Mouse (Mus musculus): Measurements from ENCODE around the gene Foxn1. TPM values are rescaled to one million over a fixed set of nuclear protein-coding genes. Genes with fewer than 3 reads are reported as not detected.
A peak's percentile ranks its signal among the peaks of the same experiment; 100 is the strongest.

Foxn1 gene
- total RNA-seq, 2 experiments from 2014 or later: not detected

GRCm38 (mm10) chr11:78341702-78342101, 44.7 kb downstream of the Foxn1 start:
- intact Hi-C loops (cut with DNase I): no loop called here
- no peak overlapping the region for H3K27ac ChIP-seq
- no peak for DNase-seq (ENCODE audit: extremely low spot score in 1 of 2, low spot score in 2 of 2)
- no peak for TF ChIP-seq CTCF (IDR thresholded peaks at IDR 0.05)
- no peak overlapping the region for H3K4me3 ChIP-seq

- no peak for DNase-seq (ENCODE audit: extremely low spot score in 1 of 2, low spot score in 2 of 2)
- intact Hi-C loops (cut with DNase I): no loop called here
- TF ChIP-seq CTCF (IDR thresholded peaks at IDR 0.05): no peak
- Histone ChIP-seq H3K4me3 (no peak overlapping the region), H3K27ac (no peak overlapping the region)
These were observed 49.3 kb downstream of the Foxn1 start for GRCm38 (mm10) chr11:78337040-78337439.

- Histone ChIP-seq H3K27ac (no peak overlapping the region), H3K4me3 (no peak overlapping the region)
- DNase-seq (ENCODE audit: extremely low spot score in 1 of 2, low spot score in 2 of 2): no peak
- intact Hi-C loops (cut with DNase I): no loop called here
- no peak for TF ChIP-seq CTCF (IDR thresholded peaks at IDR 0.05)
These were observed 52.4 kb downstream of the Foxn1 start for GRCm38 (mm10) chr11:78333992-78334391.

GRCm38 (mm10) chr11:78332676-78333075, 53.7 kb downstream of the Foxn1 start:
- H3K27ac ChIP-seq: no peak overlapping the region
- no peak overlapping the region for H3K4me3 ChIP-seq
- TF ChIP-seq CTCF (IDR thresholded peaks at IDR 0.05): no peak
- intact Hi-C loops (cut with DNase I): no loop called here
- no peak for DNase-seq (ENCODE audit: extremely low spot score in 1 of 2, low spot score in 2 of 2)

- Histone ChIP-seq H3K27ac (peak overlapping the region; percentile 78), H3K4me3 (peak overlapping the region; percentile 68)
- DNase-seq (ENCODE audit: extremely low spot score in 1 of 2, low spot score in 2 of 2): no peak
- no peak for TF ChIP-seq CTCF (IDR thresholded peaks at IDR 0.05)
- intact Hi-C loops (cut with DNase I): loop anchor here (5.0 kb wide), 1 partner anchor 66 kb away; the partner anchor contains the start of gene 2610507B11Rik
These were observed 57.8 kb downstream of the Foxn1 start for GRCm38 (mm10) chr11:78328512-78329056.

GRCm38 (mm10) chr11:78327634-78328511, 58.5 kb downstream of the Foxn1 start, which contains the start of gene Pigs:
Pigs (plus strand) TSS chr11:78328415.
- Histone ChIP-seq H3K27ac (peak within 1 kb of the TSS; percentile 80), H3K4me3 (peak within 1 kb of the TSS; percentile 68)
- TF ChIP-seq CTCF (IDR thresholded peaks at IDR 0.05): peak; percentile 8
- DNase-seq (ENCODE audit: extremely low spot score in 1 of 2, low spot score in 2 of 2): peak; percentile 93 to 94
- intact Hi-C loops (cut with DNase I): loop anchor here (5.0 kb wide), 1 partner anchor 66 kb away; the partner anchor contains the start of gene 2610507B11Rik

GRCm38 (mm10) chr11:78327215-78327614, 59.1 kb downstream of the Foxn1 start:
- Histone ChIP-seq H3K27ac (no peak overlapping the region), H3K4me3 (no peak overlapping the region)
- DNase-seq (ENCODE audit: extremely low spot score in 1 of 2, low spot score in 2 of 2): no peak
- intact Hi-C loops (cut with DNase I): loop anchor here (5.0 kb wide), 1 partner anchor 65 kb away; the partner anchor contains the start of gene 2610507B11Rik
- no peak for TF ChIP-seq CTCF (IDR thresholded peaks at IDR 0.05)

GRCm38 (mm10) chr11:78324965-78325364, 61.4 kb downstream of the Foxn1 start:
- intact Hi-C loops (cut with DNase I): loop anchor here (5.0 kb wide), 1 partner anchor 63 kb away; the partner anchor contains the start of gene 2610507B11Rik
- TF ChIP-seq CTCF (IDR thresholded peaks at IDR 0.05): no peak; the same call in none of the 2 replicates
- H3K4me3 ChIP-seq: peak overlapping the region; percentile 49
- no peak for DNase-seq (ENCODE audit: extremely low spot score in 1 of 2, low spot score in 2 of 2)
- no peak overlapping the region; the same call in 1 of the 2 replicates for H3K27ac ChIP-seq

GRCm38 (mm10) chr11:78324000-78324785, 62.2 kb downstream of the Foxn1 start:
- intact Hi-C loops (cut with DNase I): no loop called here
- no peak for DNase-seq (ENCODE audit: extremely low spot score in 1 of 2, low spot score in 2 of 2)
- TF ChIP-seq CTCF (IDR thresholded peaks at IDR 0.05): no peak
- Histone ChIP-seq H3K4me3 (peak overlapping the region; percentile 49), H3K27ac (peak overlapping the region; percentile 47; the same call in 1 of the 2 replicates)

- TF ChIP-seq CTCF (IDR thresholded peaks at IDR 0.05): no peak
- intact Hi-C loops (cut with DNase I): no loop called here
- DNase-seq (ENCODE audit: extremely low spot score in 1 of 2, low spot score in 2 of 2): peak; percentile 69 to 75
- Histone ChIP-seq H3K4me3 (peak within 1 kb of the TSS; percentile 49), H3K27ac (peak within 1 kb of the TSS; percentile 66)
These were observed 63.5 kb downstream of the Foxn1 start, which contains the start of gene Aldoc for GRCm38 (mm10) chr11:78322860-78323259. Aldoc (plus strand) TSS chr11:78322968.

GRCm38 (mm10) chr11:78322076-78322831, 64.1 kb downstream of the Foxn1 start:
- DNase-seq (ENCODE audit: extremely low spot score in 1 of 2, low spot score in 2 of 2): no peak
- peak overlapping the region; percentile 49 for H3K4me3 ChIP-seq
- peak overlapping the region; percentile 66 for H3K27ac ChIP-seq
- no peak for TF ChIP-seq CTCF (IDR thresholded peaks at IDR 0.05)
- intact Hi-C loops (cut with DNase I): no loop called here

All from left cerebral cortex, adult 2 months (tissue).